Mouse (Mus musculus) midbrain, embryonic 12.5 days (tissue): ENCODE measurements around the gene Rnf207. TPM values are rescaled to one million over a fixed set of nuclear protein-coding genes. Genes with fewer than 3 reads are reported as not detected.
A peak's percentile ranks its signal among the peaks of the same experiment; 100 is the strongest.

Experiments
- ATAC-seq: fragments of 200-750 bp; cut with Nextera tagmentation; 2 replicates; pipeline ENCODE4 v1.8.0; 2017; ENCODE audit warnings: low read depth, moderate TSS enrichment, moderate library complexity; ENCODE audit not compliant: low FRiP score
- H3K27ac ChIP-seq: fragments of 300-500 bp; sonication (generic); replicated peaks from 2 replicates; pipeline ENCODE4 v1.5.1; 2016; ENCODE audit warnings: mild to moderate bottlenecking
- H3K27me3 ChIP-seq: fragments of 300-500 bp; sonication (generic); 2 replicates; pipeline ENCODE4 v1.6.1; 2016; ENCODE audit warnings: mild to moderate bottlenecking
- H3K36me3 ChIP-seq: fragments of 300-500 bp; sonication (generic); 2 replicates; pipeline ENCODE4 v1.6.1; 2016
- H3K4me1 ChIP-seq: fragments of 300-500 bp; sonication (generic); 2 replicates; pipeline ENCODE4 v1.6.1; 2016
- H3K4me2 ChIP-seq: fragments of 300-500 bp; sonication (generic); replicated peaks from 2 replicates; pipeline ENCODE4 v1.6.1; 2016; ENCODE audit warnings: mild to moderate bottlenecking, moderate library complexity
- H3K4me3 ChIP-seq: fragments of 300-500 bp; sonication (generic); 2 replicates; pipeline ENCODE4 v1.5.1; 2016; ENCODE audit warnings: mild to moderate bottlenecking
- H3K9ac ChIP-seq: fragments of 300-500 bp; sonication (generic); replicated peaks from 2 replicates; pipeline ENCODE4 v1.6.1; 2016; ENCODE audit warnings: mild to moderate bottlenecking, moderate library complexity
- H3K9me3 ChIP-seq: fragments of 300-500 bp; sonication (generic); 2 replicates; pipeline ENCODE4 v1.6.1; 2016; ENCODE audit warnings: mild to moderate bottlenecking
- WGBS: fragments of 180-500 bp; shearing (Covaris S2); methylation state at CpG from one replicate; pipeline ENCODE4 v1.1.7; 2016; 5-methylcytosine and 5-hydroxymethylcytosine counted together
- polyA plus RNA-seq: library from polyadenylated mRNA; unstranded; fragments of >200 nt; fragmentation: Nextera tagmentation; extraction: Ambion mirVana; gene quantifications from 2 replicates; pipeline ENCODE4 v1.2.1, GENCODE M21; 2016

The Rnf207 gene
- polyA plus RNA-seq, 1 experiment from 2014 or later = 2.7 TPM

GRCm38 (mm10) chr4:152265791-152266190, 53.0 kb downstream of the Rnf207 start:
- ATAC-seq = no peak
- H3K4me2 ChIP-seq = no peak overlapping the region
- H3K9me3 ChIP-seq = no peaks in the 10 kb centered on the region
- WGBS = 75% methylated on average over 5 of the region's 5 CpGs
- no peak overlapping the region for H3K9ac ChIP-seq
- H3K27ac ChIP-seq = no peak overlapping the region
- peaks cover 5% of the 10 kb centered on the region; the same call in 1 of the 2 replicates for H3K27me3 ChIP-seq
- H3K36me3 ChIP-seq = no peaks in the 10 kb centered on the region
- H3K4me3 ChIP-seq = no peak overlapping the region
- peaks cover 18% of the 10 kb centered on the region; the same call in 1 of the 2 replicates for H3K4me1 ChIP-seq

DNA sequence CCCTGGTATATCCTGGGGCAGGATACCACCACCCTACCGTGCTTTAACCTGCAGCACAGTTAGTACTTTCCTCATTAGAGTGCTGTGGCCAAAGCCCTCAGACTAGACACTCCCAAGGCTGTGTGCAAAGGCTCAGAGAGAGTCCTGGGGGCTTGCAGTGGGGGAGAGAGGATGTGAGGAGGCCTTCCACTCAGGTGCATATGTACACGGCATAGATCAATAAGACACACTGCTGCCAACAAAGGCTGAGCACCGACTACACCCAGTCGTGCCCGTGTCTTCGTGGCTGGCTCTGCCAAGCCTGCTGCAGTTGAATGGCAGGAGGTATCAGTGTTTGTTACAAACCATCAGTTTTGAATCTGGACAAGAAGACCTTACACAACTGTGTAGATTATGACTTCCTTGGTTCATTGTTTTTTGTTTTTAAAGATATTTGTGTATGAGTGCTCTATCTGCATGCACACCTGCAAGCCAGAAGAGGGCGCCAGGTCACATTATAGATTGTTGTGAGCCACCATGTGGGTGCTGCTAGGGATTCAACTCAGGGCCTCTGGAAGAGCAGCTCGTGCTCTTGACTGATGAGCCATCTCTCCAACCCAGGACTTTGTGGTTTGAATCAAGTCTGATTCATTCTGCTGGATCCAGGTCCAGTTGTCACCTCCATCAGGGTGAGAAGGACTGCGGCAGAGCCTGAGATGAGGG, 53.8 kb downstream of the Rnf207 start:
- Histone ChIP-seq H3K9ac (no peak overlapping the region), H3K36me3 (no peaks in the 10 kb centered on the region), H3K4me1 (peaks cover 18% of the 10 kb centered on the region; the same call in 1 of the 2 replicates), H3K27me3 (peaks cover 5% of the 10 kb centered on the region; the same call in 1 of the 2 replicates), H3K9me3 (no peaks in the 10 kb centered on the region), H3K27ac (no peak overlapping the region), H3K4me2 (no peak overlapping the region), H3K4me3 (no peak overlapping the region)
- no peak for ATAC-seq
- 91% methylated on average over 9 of the region's 9 CpGs for WGBS

GRCm38 (mm10) chr4:152264177-152264530, 54.6 kb downstream of the Rnf207 start:
- no peak overlapping the region for H3K9ac ChIP-seq
- H3K4me1 ChIP-seq = peaks cover 18% of the 10 kb centered on the region; the same call in 1 of the 2 replicates
- WGBS = 49% methylated on average over 4 of the region's 4 CpGs

GRCm38 (mm10) chr4:152263512-152264176, 55.1 kb downstream of the Rnf207 start:
- 34% methylated on average over 10 of the region's 10 CpGs for WGBS
- ATAC-seq = peak; percentile 35; the same call in 1 of the 2 replicates

More at GRCm38 (mm10) chr4:152264177-152264530, 54.6 kb downstream of the Rnf207 start:
- no peak overlapping the region for H3K4me3 ChIP-seq
- no peaks in the 10 kb centered on the region for H3K36me3 ChIP-seq
- ATAC-seq = no peak
- no peak overlapping the region for H3K27ac ChIP-seq
- H3K27me3 ChIP-seq = peaks cover 5% of the 10 kb centered on the region; the same call in 1 of the 2 replicates
- H3K4me2 ChIP-seq = no peak overlapping the region
- no peaks in the 10 kb centered on the region for H3K9me3 ChIP-seq

GRCm38 (mm10) chr4:152263089-152263488, 55.7 kb downstream of the Rnf207 start:
- 69% methylated on average over 9 of the region's 9 CpGs for whole genome bisulfite sequencing
- peaks cover 18% of the 10 kb centered on the region; the same call in 1 of the 2 replicates for H3K4me1 ChIP-seq
- no peak overlapping the region for H3K4me2 ChIP-seq
- peaks cover 2% of the 10 kb centered on the region; the same call in 1 of the 2 replicates for H3K27me3 ChIP-seq
- no peak overlapping the region for H3K9ac ChIP-seq
- ATAC-seq = no peak
- H3K27ac ChIP-seq = no peak overlapping the region
- H3K9me3 ChIP-seq = no peaks in the 10 kb centered on the region
- no peaks in the 10 kb centered on the region for H3K36me3 ChIP-seq
- H3K4me3 ChIP-seq = no peak overlapping the region

More at GRCm38 (mm10) chr4:152263512-152264176, 55.1 kb downstream of the Rnf207 start:
- no peak overlapping the region for H3K9ac ChIP-seq
- no peaks in the 10 kb centered on the region for H3K36me3 ChIP-seq
- peaks cover 18% of the 10 kb centered on the region; the same call in 1 of the 2 replicates for H3K4me1 ChIP-seq
- H3K4me3 ChIP-seq = no peak overlapping the region
- H3K27ac ChIP-seq = no peak overlapping the region
- no peaks in the 10 kb centered on the region for H3K9me3 ChIP-seq
- H3K4me2 ChIP-seq = no peak overlapping the region
- H3K27me3 ChIP-seq = peaks cover 5% of the 10 kb centered on the region; the same call in 1 of the 2 replicates

DNA sequence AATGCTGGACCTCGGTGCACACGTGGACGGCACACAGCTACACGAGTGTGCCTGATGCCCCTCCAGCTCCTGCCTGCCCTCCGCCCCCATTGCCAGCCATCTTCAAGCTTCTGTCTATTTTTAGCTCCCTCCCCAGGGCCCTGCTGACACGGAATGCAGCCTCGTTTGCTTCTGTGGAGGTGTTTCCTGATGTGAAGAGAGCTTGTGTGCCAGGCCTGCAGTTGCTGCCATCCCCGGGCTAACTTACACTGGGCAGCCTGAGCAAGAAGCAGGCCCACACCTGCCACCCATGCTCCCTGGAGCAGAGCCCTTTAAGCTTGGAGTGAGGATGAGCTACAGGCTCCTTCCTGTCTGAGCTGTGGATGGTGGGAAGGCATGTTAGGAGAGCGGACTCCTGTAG, 56.6 kb downstream of the Rnf207 start:
- Histone ChIP-seq H3K9ac (no peak overlapping the region), H3K4me3 (no peak overlapping the region), H3K4me1 (peaks cover 18% of the 10 kb centered on the region; the same call in 1 of the 2 replicates), H3K27ac (no peak overlapping the region), H3K4me2 (no peak overlapping the region), H3K27me3 (no peaks in the 10 kb centered on the region), H3K36me3 (no peaks in the 10 kb centered on the region), H3K9me3 (no peaks in the 10 kb centered on the region)
- no peak for ATAC-seq
- WGBS = 82% methylated on average over 9 of the region's 9 CpGs

DNA sequence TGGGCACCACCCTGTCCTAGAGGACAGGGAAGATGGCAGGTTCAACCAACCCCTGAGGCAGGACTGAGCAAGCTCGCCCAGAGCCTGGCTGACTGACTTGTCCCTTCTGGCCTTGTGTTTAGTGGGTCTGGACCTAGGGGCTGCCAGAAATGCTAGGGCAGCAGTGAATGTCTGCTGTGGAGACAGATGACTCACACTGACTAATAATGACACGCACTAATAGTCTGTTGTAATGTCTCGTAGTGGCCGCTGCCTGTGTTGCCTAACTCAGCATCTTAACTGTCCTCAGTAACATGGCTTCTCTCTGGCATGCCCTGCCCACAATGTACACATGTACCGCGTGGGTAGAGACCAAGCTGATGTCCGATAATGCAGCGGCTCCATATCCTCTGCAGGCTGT, 58.3 kb downstream of the Rnf207 start:
- Histone ChIP-seq H3K9me3 (no peaks in the 10 kb centered on the region), H3K9ac (no peak overlapping the region), H3K4me1 (peaks cover 13% of the 10 kb centered on the region; the same call in 1 of the 2 replicates), H3K27ac (no peak overlapping the region), H3K4me3 (no peak overlapping the region), H3K27me3 (no peaks in the 10 kb centered on the region), H3K36me3 (no peaks in the 10 kb centered on the region), H3K4me2 (no peak overlapping the region)
- WGBS = 94% methylated on average over 8 of the region's 8 CpGs
- ATAC-seq = no peak

GRCm38 (mm10) chr4:152257070-152257469, 61.7 kb downstream of the Rnf207 start:
- ATAC-seq = no peak
- H3K4me3 ChIP-seq = no peak overlapping the region
- no peak overlapping the region for H3K27ac ChIP-seq
- H3K4me1 ChIP-seq = no peaks in the 10 kb centered on the region
- 75% methylated on average over 6 of the region's 6 CpGs for WGBS
- H3K27me3 ChIP-seq = no peaks in the 10 kb centered on the region
- H3K4me2 ChIP-seq = no peak overlapping the region
- 0 out of 2 replicates have a peak, but pooled peaks cover 5% of the 10 kb centered on the region for H3K36me3 ChIP-seq
- no peaks in the 10 kb centered on the region for H3K9me3 ChIP-seq
- no peak overlapping the region for H3K9ac ChIP-seq

Other genes with a start within 250 kb of the Rnf207 start
- 9.4 and 9.9 TPM in 2 replicates for gene Plekhg5, start 246.5 kb downstream of the Rnf207 start, polyA plus RNA-seq
- 0.73 and 0.83 TPM in 2 replicates for gene Tnfrsf25, start 203.1 kb downstream of the Rnf207 start, polyA plus RNA-seq
- gene Espn, start 166.6 kb downstream of the Rnf207 start, polyA plus RNA-seq = 0.26 TPM in 1 of 2 replicates, not detected in the other
- gene Hes2, start 160.1 kb downstream of the Rnf207 start, polyA plus RNA-seq = 0.47 and 0.60 TPM in 2 replicates
- 104 and 105 TPM in 2 replicates for gene Acot7, start 140.9 kb downstream of the Rnf207 start, polyA plus RNA-seq
- 12.3 and 15.4 TPM in 2 replicates for gene Gpr153, start 44.8 kb downstream of the Rnf207 start, polyA plus RNA-seq
- 4.0 and 5.2 TPM in 2 replicates for gene Hes3, start 27.3 kb downstream of the Rnf207 start, polyA plus RNA-seq
- 22.6 and 24.5 TPM in 2 replicates for gene Icmt, start 21.8 kb downstream of the Rnf207 start, polyA plus RNA-seq
- gene Rpl22, start 6.7 kb upstream of the Rnf207 start, polyA plus RNA-seq = 264 and 283 TPM in 2 replicates
- 3.5 and 4.9 TPM in 2 replicates for gene Chd5, start 19.7 kb upstream of the Rnf207 start, polyA plus RNA-seq
- gene Nphp4, start 157.7 kb upstream of the Rnf207 start, polyA plus RNA-seq = 7.9 and 8.1 TPM in 2 replicates
- gene Kcnab2, start 158.9 kb upstream of the Rnf207 start, polyA plus RNA-seq = 19.7 and 24.5 TPM in 2 replicates